Mouse (Mus musculus) brown adipose tissue, adult 24 weeks (tissue): ENCODE data around the gene Art3. TPM values are rescaled to one million over a fixed set of nuclear protein-coding genes. Genes with fewer than 3 reads are reported as not detected.

Experiments
- H3K27ac ChIP-seq: fragments of 200-500 bp; replicated peaks from 2 replicates; pipeline ENCODE4 v1.5.1; 2012; ENCODE audit warnings: low read depth, mild to moderate bottlenecking, low read length
- H3K4me1 ChIP-seq: fragments of 200-500 bp; 2 replicates; pipeline ENCODE4 v1.6.1; 2012; ENCODE audit warnings: low read length, mixed read lengths; ENCODE audit not compliant: control insufficient read depth, insufficient read depth, insufficient read length
- H3K4me3 ChIP-seq: fragments of 200-500 bp; 2 replicates; pipeline ENCODE4 v1.5.1; 2012; ENCODE audit warnings: low read depth, mild to moderate bottlenecking, low read length, moderate library complexity; ENCODE audit not compliant: insufficient read depth
- polyA plus RNA-seq: library from polyadenylated mRNA; stranded (reverse); fragments of >200 nt; gene quantifications from 2 replicates; pipeline ENCODE4 v1.2.4, GENCODE M21; 2012; ENCODE audit not compliant: missing spikeins, insufficient read depth, insufficient read length

Art3 gene
- polyA plus RNA-seq, 1 experiment, result 163 TPM

DNA sequence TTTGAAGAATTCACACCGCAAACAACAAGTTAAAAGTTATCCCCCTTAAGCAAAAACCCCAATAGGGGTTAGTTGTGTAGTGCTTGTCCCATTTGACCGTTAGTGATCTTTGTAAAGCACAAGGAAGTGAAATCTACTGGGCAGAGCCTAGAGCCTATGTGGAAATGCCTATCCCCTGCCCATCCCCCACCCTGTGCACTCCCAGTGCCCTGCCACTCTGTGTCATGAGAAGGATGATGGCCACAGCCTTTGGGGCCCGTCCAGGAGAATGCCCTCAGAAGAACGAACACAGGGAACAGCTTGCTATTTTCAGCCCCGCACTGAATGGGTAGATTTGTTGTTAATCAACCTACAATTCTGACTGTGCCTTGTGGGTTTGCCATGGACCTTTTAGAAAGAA is 109.9 kb downstream of the Art3 start:
- peak overlapping the region; percentile 40; the same call in 1 of the 2 replicates for H3K27ac ChIP-seq
- no peak overlapping the region for H3K4me3 ChIP-seq
- H3K4me1 ChIP-seq, result no peaks in the 10 kb centered on the region

DNA sequence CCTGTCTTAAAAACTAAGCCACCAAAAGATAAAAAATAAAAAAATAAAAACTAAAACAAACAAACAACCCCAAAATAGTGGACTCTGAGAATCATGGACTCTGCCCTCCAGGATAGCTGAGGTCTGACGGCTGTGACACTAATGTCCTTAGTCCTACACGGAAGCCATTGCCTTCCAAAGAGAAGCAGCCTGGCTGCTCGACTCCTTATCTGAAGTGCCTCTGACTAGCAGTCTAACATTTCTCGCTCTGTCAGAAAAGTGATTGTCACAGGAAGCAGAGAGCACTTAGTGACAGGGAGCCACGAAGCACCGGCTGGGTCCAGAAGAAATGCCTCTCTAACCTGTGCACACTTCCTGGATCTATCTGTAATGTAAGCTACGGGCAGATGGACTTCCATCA is 111.3 kb downstream of the Art3 start:
- Histone ChIP-seq H3K4me1 (no peaks in the 10 kb centered on the region), H3K4me3 (no peak overlapping the region), H3K27ac (no peak overlapping the region)

- Histone ChIP-seq H3K4me3 (no peak overlapping the region), H3K4me1 (no peaks in the 10 kb centered on the region), H3K27ac (no peak overlapping the region)
Measured at GRCm38 (mm10) chr5:92445016-92445415, 113.4 kb downstream of the Art3 start.

- Histone ChIP-seq H3K27ac (no peak overlapping the region), H3K4me1 (no peaks in the 10 kb centered on the region), H3K4me3 (no peak overlapping the region)
Measured at GRCm38 (mm10) chr5:92446736-92447135, 115.1 kb downstream of the Art3 start.

GRCm38 (mm10) chr5:92452876-92453275 is 121.2 kb downstream of the Art3 start:
- Histone ChIP-seq H3K4me3 (no peak overlapping the region), H3K4me1 (no peaks in the 10 kb centered on the region)

GRCm38 (mm10) chr5:92457410-92457809 is 125.8 kb downstream of the Art3 start:
- H3K4me3 ChIP-seq, result no peak overlapping the region
- H3K27ac ChIP-seq, result no peak overlapping the region
- H3K4me1 ChIP-seq, result no peaks in the 10 kb centered on the region

More at GRCm38 (mm10) chr5:92452876-92453275, 121.2 kb downstream of the Art3 start:
- H3K27ac ChIP-seq, result no peak overlapping the region

GRCm38 (mm10) chr5:92458726-92459125 is 127.1 kb downstream of the Art3 start:
- no peaks in the 10 kb centered on the region for H3K4me1 ChIP-seq
- no peak overlapping the region for H3K27ac ChIP-seq

GRCm38 (mm10) chr5:92461321-92461720 is 129.7 kb downstream of the Art3 start:
- H3K27ac ChIP-seq, result no peak overlapping the region
- no peak overlapping the region for H3K4me3 ChIP-seq
- H3K4me1 ChIP-seq, result peaks cover 2% of the 10 kb centered on the region; the same call in 1 of the 2 replicates

More at GRCm38 (mm10) chr5:92458726-92459125, 127.1 kb downstream of the Art3 start:
- H3K4me3 ChIP-seq, result no peak overlapping the region

Other genes starting within 250 kb of the Art3 start
- 59.2 and 82.6 TPM in 2 replicates for gene G3bp2, start 248.1 kb upstream of the Art3 start, polyA plus RNA-seq
- gene Uso1, start 193.9 kb upstream of the Art3 start, polyA plus RNA-seq, result 36.8 and 41.5 TPM in 2 replicates
- gene U90926, start 116.4 kb upstream of the Art3 start, polyA plus RNA-seq, result not detected in 2 replicates
- gene Ppef2, start 75.5 kb upstream of the Art3 start, polyA plus RNA-seq, result 0.99 TPM in 1 of 2 replicates, not detected in the other
- 18.1 and 22.8 TPM in 2 replicates for gene Naaa, start 53.7 kb upstream of the Art3 start, polyA plus RNA-seq
- 4.2 and 5.8 TPM in 2 replicates for gene Sdad1, start 21.3 kb upstream of the Art3 start, polyA plus RNA-seq
- 15.5 and 47.1 TPM in 2 replicates for gene Cxcl9, start 3.7 kb upstream of the Art3 start, polyA plus RNA-seq
- 2.7 TPM in 1 of 2 replicates, not detected in the other for gene Cxcl10, start 17.1 kb downstream of the Art3 start, polyA plus RNA-seq
- 20.3 and 20.9 TPM in 2 replicates for gene Nup54, start 103.4 kb downstream of the Art3 start, polyA plus RNA-seq
- gene Scarb2, start 175.0 kb downstream of the Art3 start, polyA plus RNA-seq, result 50.9 and 52.2 TPM in 2 replicates
- not detected in 2 replicates for gene Fam47e, start 223.2 kb downstream of the Art3 start, polyA plus RNA-seq